ENCODE assay signal across 8 mouse cellular contexts in genomic region chr11:119079445-119079837, GRCm38 (mm10). TPM values are rescaled to one million over a fixed set of nuclear protein-coding genes. Genes with fewer than 3 reads are reported as not detected.
A peak's percentile ranks its signal among the peaks of the same experiment; 100 is the strongest.
DNase-seq lines count a peak whose midpoint lies in the region; ATAC-seq lines count a peak whose summit lies in the region.

No protein-coding gene starts in this region.

- 0 out of 2 replicates have a peak, but pooled peaks have one; percentile 6 for ATAC-seq in forebrain, embryonic 13.5 days
- ATAC-seq in limb, embryonic 12.5 days (ENCODE audit: insufficient number of reproducible peaks, insufficient read depth, low FRiP score, low TSS enrichment, low read depth) = no peak
- no peak for ATAC-seq in neural tube, embryonic 13.5 days (ENCODE audit: low read depth)
- ATAC-seq in inflammation-experienced regulatory T-cells, adult 6 months = no peak
- ATAC-seq in megakaryocyte progenitor cell, adult 5-6 weeks (replicated peaks; ENCODE audit: poor library complexity) = no peak

- H3K9me3 ChIP-seq in forebrain, embryonic 13.5 days (replicated peaks) = no peaks in the 10 kb centered on the region
- no peaks in the 10 kb centered on the region for H3K9me3 ChIP-seq in limb, embryonic 12.5 days
- no peaks in the 10 kb centered on the region for H3K9me3 ChIP-seq in neural tube, embryonic 13.5 days

- peak overlapping the region; percentile 48 for H3K4me2 ChIP-seq in forebrain, embryonic 13.5 days
- peak overlapping the region; percentile 45 for H3K4me2 ChIP-seq in limb, embryonic 12.5 days
- peak overlapping the region; percentile 47 for H3K4me2 ChIP-seq in neural tube, embryonic 13.5 days

- H3K27me3 ChIP-seq in forebrain, embryonic 13.5 days = peaks cover 29% of the 10 kb centered on the region
- peaks cover 66% of the 10 kb centered on the region for H3K27me3 ChIP-seq in limb, embryonic 12.5 days
- peaks cover 65% of the 10 kb centered on the region for H3K27me3 ChIP-seq in neural tube, embryonic 13.5 days

- peak overlapping the region; percentile 19 for H3K4me3 ChIP-seq in forebrain, embryonic 13.5 days
- H3K4me3 ChIP-seq in limb, embryonic 12.5 days (replicated peaks) = peak overlapping the region; percentile 21
- peak overlapping the region; percentile 12 for H3K4me3 ChIP-seq in neural tube, embryonic 13.5 days

- H3K9ac ChIP-seq in forebrain, embryonic 13.5 days = peak overlapping the region; percentile 59
- peak overlapping the region; percentile 42 for H3K9ac ChIP-seq in limb, embryonic 12.5 days (replicated peaks)
- H3K9ac ChIP-seq in neural tube, embryonic 13.5 days = peak overlapping the region; percentile 54

- peak; percentile 10 for DNase-seq in kidney, postnatal 10 days
- no peak for DNase-seq in kidney, postnatal 25 days
- no peak for DNase-seq in kidney, postnatal 36 days

- H3K27ac ChIP-seq in forebrain, embryonic 13.5 days = peak overlapping the region; percentile 91
- H3K27ac ChIP-seq in limb, embryonic 12.5 days = no peak overlapping the region
- peak overlapping the region; percentile 63 for H3K27ac ChIP-seq in neural tube, embryonic 13.5 days (replicated peaks)

- 20% methylated on average over 7 of the region's 7 CpGs for WGBS in forebrain, embryonic 13.5 days
- WGBS in limb, embryonic 12.5 days = 27% methylated on average over 7 of the region's 7 CpGs
- 22% methylated on average over 7 of the region's 7 CpGs for WGBS in neural tube, embryonic 13.5 days

- H3K4me1 ChIP-seq in forebrain, embryonic 13.5 days = peaks cover 67% of the 10 kb centered on the region
- peaks cover 61% of the 10 kb centered on the region for H3K4me1 ChIP-seq in limb, embryonic 12.5 days (replicated peaks)
- H3K4me1 ChIP-seq in neural tube, embryonic 13.5 days (replicated peaks) = peaks cover 70% of the 10 kb centered on the region

- peaks cover 25% of the 10 kb centered on the region for H3K36me3 ChIP-seq in forebrain, embryonic 13.5 days (ENCODE audit: poor library complexity, severe bottlenecking)
- H3K36me3 ChIP-seq in limb, embryonic 12.5 days = peaks cover 21% of the 10 kb centered on the region
- H3K36me3 ChIP-seq in neural tube, embryonic 13.5 days = peaks cover 30% of the 10 kb centered on the region

RNA-seq across cellular contexts. Expression of gene Cbx4, which starts 6.6 kb away (rescaled TPM):
- polyA plus RNA-seq in forebrain, embryonic 13.5 days (2015; fragmentation: Nextera tagmentation; extraction: Ambion mirVana) = 10.2 and 11.5 TPM in 2 replicates
- 9.8 and 12.5 TPM in 2 replicates for polyA plus RNA-seq in limb, embryonic 12.5 days (2016; fragmentation: Nextera tagmentation; extraction: Ambion mirVana)
- 14.8 and 16.5 TPM in 2 replicates for polyA plus RNA-seq in neural tube, embryonic 13.5 days (2015; fragmentation: Nextera tagmentation; extraction: Ambion mirVana)
- 1 to 10 TPM; 2.0 to 3.6 (median 2.3) TPM for polyA plus RNA-seq in inflammation-experienced regulatory T-cells, adult 6 months (2017; shearing (Covaris generic))
- total RNA-seq in megakaryocyte progenitor cell, adult 5-6 weeks (2015) = 19.9 and 21.5 TPM in 2 replicates
- 24.8 and 25.4 TPM in 2 replicates for total RNA-seq in megakaryocyte progenitor cell, adult 5-6 weeks (2017)

RNA-seq across cellular contexts. Expression of gene Cbx8, which starts 38.7 kb away (rescaled TPM):
- polyA plus RNA-seq in forebrain, embryonic 13.5 days (2015; fragmentation: Nextera tagmentation; extraction: Ambion mirVana) = 9.8 and 12.3 TPM in 2 replicates
- polyA plus RNA-seq in limb, embryonic 12.5 days (2016; fragmentation: Nextera tagmentation; extraction: Ambion mirVana) = 11.8 and 13.0 TPM in 2 replicates
- polyA plus RNA-seq in neural tube, embryonic 13.5 days (2015; fragmentation: Nextera tagmentation; extraction: Ambion mirVana) = 7.0 and 8.5 TPM in 2 replicates
- polyA plus RNA-seq in inflammation-experienced regulatory T-cells, adult 6 months (2017; shearing (Covaris generic)) = 1 to 10 TPM; 6.5 to 7.6 (median 7.5) TPM
- total RNA-seq in megakaryocyte progenitor cell, adult 5-6 weeks (2015) = 1.9 and 2.1 TPM in 2 replicates
- total RNA-seq in megakaryocyte progenitor cell, adult 5-6 weeks (2017) = 2.7 and 3.6 TPM in 2 replicates

RNA-seq across cellular contexts. Expression of gene Cbx2, which starts 56.7 kb away (rescaled TPM):
- 45.2 and 52.0 TPM in 2 replicates for polyA plus RNA-seq in forebrain, embryonic 13.5 days (2015; fragmentation: Nextera tagmentation; extraction: Ambion mirVana)
- 121 and 122 TPM in 2 replicates for polyA plus RNA-seq in limb, embryonic 12.5 days (2016; fragmentation: Nextera tagmentation; extraction: Ambion mirVana)
- 17.4 and 21.4 TPM in 2 replicates for polyA plus RNA-seq in neural tube, embryonic 13.5 days (2015; fragmentation: Nextera tagmentation; extraction: Ambion mirVana)
- polyA plus RNA-seq in inflammation-experienced regulatory T-cells, adult 6 months (2017; shearing (Covaris generic)) = 1 to 10 TPM in 2 of 3 experiments, under 1 TPM in 1; 0.83 to 1.6 (median 1.0) TPM
- 1.8 and 2.8 TPM in 2 replicates for total RNA-seq in megakaryocyte progenitor cell, adult 5-6 weeks (2015)
- total RNA-seq in megakaryocyte progenitor cell, adult 5-6 weeks (2017) = 3.0 and 3.2 TPM in 2 replicates
